Mouse (Mus musculus): ENCODE results near the gene Tnp2.

The Tnp2 gene

GRCm38 (mm10) chr16:10769661-10770060, 18.8 kb downstream of the Tnp2 start:
- peak; percentile 84 for DNase-seq (ENCODE audit: low read depth)

- peak; percentile 63 for DNase-seq (ENCODE audit: low read depth)
Measured at GRCm38 (mm10) chr16:10768821-10769220, 19.6 kb downstream of the Tnp2 start.

GRCm38 (mm10) chr16:10767158-10767557, 21.3 kb downstream of the Tnp2 start:
- DNase-seq (ENCODE audit: low read depth) = peak; percentile 93

GRCm38 (mm10) chr16:10764323-10764722, 24.1 kb downstream of the Tnp2 start:
- DNase-seq (ENCODE audit: low read depth) = no peak

GRCm38 (mm10) chr16:10763540-10764264, 24.8 kb downstream of the Tnp2 start:
- DNase-seq (ENCODE audit: low read depth) = no peak

- no peak for DNase-seq (ENCODE audit: low read depth)
Measured at GRCm38 (mm10) chr16:10762569-10763180, 25.8 kb downstream of the Tnp2 start.

- no peak for DNase-seq (ENCODE audit: low read depth)
Measured at GRCm38 (mm10) chr16:10761182-10761581, 27.3 kb downstream of the Tnp2 start.

- DNase-seq (ENCODE audit: low read depth) = no peak
Measured at GRCm38 (mm10) chr16:10756168-10756567, 32.3 kb downstream of the Tnp2 start.

- no peak for DNase-seq (ENCODE audit: low read depth)
Measured at GRCm38 (mm10) chr16:10754521-10755296, 33.8 kb downstream of the Tnp2 start.

GRCm38 (mm10) chr16:10749824-10750223, 38.6 kb downstream of the Tnp2 start:
- no peak for DNase-seq (ENCODE audit: low read depth)

- DNase-seq (ENCODE audit: low read depth) = no peak
Measured at GRCm38 (mm10) chr16:10749226-10749625, 39.2 kb downstream of the Tnp2 start.

- peak; percentile 87 for DNase-seq (ENCODE audit: low read depth)
Measured at GRCm38 (mm10) chr16:10741082-10741481, 47.4 kb downstream of the Tnp2 start.

GRCm38 (mm10) chr16:10739854-10740398, 48.5 kb downstream of the Tnp2 start:
- DNase-seq (ENCODE audit: low read depth) = no peak

- DNase-seq (ENCODE audit: low read depth) = no peak
Measured at GRCm38 (mm10) chr16:10738866-10739265, 49.6 kb downstream of the Tnp2 start.
